Mouse (Mus musculus) hindlimb bud, embryonic 11.5 days (tissue): Measurements from ENCODE around the gene Fndc10.
A peak's percentile ranks its signal among the peaks of the same experiment; 100 is the strongest.
"Not testable (repeated sequence)": the region's sequence is repeated elsewhere in the genome, so short reads cannot be mapped to it uniquely, and the experiment has no call there.

Source experiments
- DNase-seq: peaks from one replicate; pipeline ENCODE4 v3.0.0-alpha.2; 2012; ENCODE audit warnings: low read depth, low spot score; ENCODE audit errors: extremely low spot score

Gene Fndc10

GRCm38 (mm10) chr4:155694111-155694481 lies at the start of gene Fndc10:
Fndc10 (plus strand) TSS chr4:155694342.
- no peak for DNase-seq

GRCm38 (mm10) chr4:155645308-155645707 lies 48.8 kb upstream of the Fndc10 start, which contains the start of gene Gm10563:
Gm10563 (minus strand) TSS chr4:155645408.
- not testable (repeated sequence) for DNase-seq

GRCm38 (mm10) chr4:155645721-155646120 lies 48.4 kb upstream of the Fndc10 start:
- DNase-seq: no peak

GRCm38 (mm10) chr4:155649355-155649754 lies 44.8 kb upstream of the Fndc10 start:
- DNase-seq: no peak

GRCm38 (mm10) chr4:155651553-155652269 lies 42.4 kb upstream of the Fndc10 start:
- DNase-seq: no peak

- DNase-seq: no peak
Observed at GRCm38 (mm10) chr4:155652283-155653085, 41.7 kb upstream of the Fndc10 start.

- no peak for DNase-seq
Observed at GRCm38 (mm10) chr4:155653086-155653450, 41.1 kb upstream of the Fndc10 start, which contains the start of gene Mmp23. Mmp23 (minus strand) TSS chr4:155653384.

GRCm38 (mm10) chr4:155653451-155654182 lies 40.5 kb upstream of the Fndc10 start:
- no peak for DNase-seq

- DNase-seq: no peak
Observed at GRCm38 (mm10) chr4:155654183-155654455, 40.0 kb upstream of the Fndc10 start.

- DNase-seq: no peak
Observed at GRCm38 (mm10) chr4:155654456-155655298, 39.5 kb upstream of the Fndc10 start.

GRCm38 (mm10) chr4:155656214-155656751 lies 37.9 kb upstream of the Fndc10 start:
- no peak for DNase-seq

GRCm38 (mm10) chr4:155658961-155659360 lies 35.2 kb upstream of the Fndc10 start:
- DNase-seq: no peak

GRCm38 (mm10) chr4:155660641-155661040 lies 33.5 kb upstream of the Fndc10 start:
- DNase-seq: no peak

GRCm38 (mm10) chr4:155666903-155667302 lies 27.2 kb upstream of the Fndc10 start:
- no peak for DNase-seq

- DNase-seq: peak; percentile 89
Observed at GRCm38 (mm10) chr4:155668689-155669597, 25.2 kb upstream of the Fndc10 start, which contains the start of gene Mib2. Mib2 (minus strand) TSS chr4:155669198.

- DNase-seq: no peak
Observed at GRCm38 (mm10) chr4:155669598-155670075, 24.5 kb upstream of the Fndc10 start.

- not testable (repeated sequence) for DNase-seq
Observed at GRCm38 (mm10) chr4:155670236-155670635, 23.9 kb upstream of the Fndc10 start.

- no peak for DNase-seq
Observed at GRCm38 (mm10) chr4:155672082-155672481, 22.1 kb upstream of the Fndc10 start.

- no peak for DNase-seq
Observed at GRCm38 (mm10) chr4:155675991-155676390, 18.2 kb upstream of the Fndc10 start.
